Mouse (Mus musculus) skeletal muscle tissue, postnatal 0 days (tissue): ENCODE data around the gene Nop58. TPM values are rescaled to one million over a fixed set of nuclear protein-coding genes. Genes with fewer than 3 reads are reported as not detected.

Experiments used
- polyA plus RNA-seq: library from polyadenylated mRNA; unstranded; fragments of >200 nt; fragmentation: Nextera tagmentation; extraction: Ambion mirVana; gene quantifications from 2 replicates; pipeline ENCODE4 v1.2.1, GENCODE M21; 2015

Gene Nop58
- 86.8 and 88.0 TPM in 2 replicates for polyA plus RNA-seq

GRCm38 (mm10) chr1:59684819-59685755 is at the start of gene Nop58:
Nop58 (plus strand) TSS chr1:59684971.

GRCm38 (mm10) chr1:59670641-59671168 is 14.1 kb upstream of the Nop58 start, which contains the start of gene Sumo1:
Sumo1 (minus strand) TSS chr1:59670834.

GRCm38 (mm10) chr1:59763164-59763768 is 78.5 kb downstream of the Nop58 start, which contains the start of gene Bmpr2:
Bmpr2 (plus strand) TSS chr1:59763400.

Other genes with a start within 250 kb of the Nop58 start
- 7.7 and 8.2 TPM in 2 replicates for gene Fzd7, start 202.5 kb upstream of the Nop58 start, polyA plus RNA-seq
- 0.56 and 1.7 TPM in 2 replicates for gene Gm973, start 168.7 kb upstream of the Nop58 start, polyA plus RNA-seq
- gene Sumo1, start 14.1 kb upstream of the Nop58 start, polyA plus RNA-seq, result 207 and 208 TPM in 2 replicates
- 4.0 and 4.9 TPM in 2 replicates for gene Bmpr2, start 78.4 kb downstream of the Nop58 start, polyA plus RNA-seq
- 2.6 and 2.8 TPM in 2 replicates for gene Fam117b, start 228.0 kb downstream of the Nop58 start, polyA plus RNA-seq